Mouse (Mus musculus) forebrain, embryonic 12.5 days (tissue): Measurements from ENCODE around the gene Stard3. TPM values are rescaled to one million over a fixed set of nuclear protein-coding genes. Genes with fewer than 3 reads are reported as not detected.

ENCODE experiments used
- ATAC-seq: fragments of 200-750 bp; cut with Nextera tagmentation; 2 replicates; pipeline ENCODE4 v1.8.0; 2017; ENCODE audit warnings: moderate TSS enrichment; ENCODE audit not compliant: low FRiP score
- H3K27ac ChIP-seq: fragments of 300-500 bp; sonication (generic); 2 replicates; pipeline ENCODE4 v1.5.1; 2016; ENCODE audit warnings: mild to moderate bottlenecking
- H3K27me3 ChIP-seq: fragments of 300-500 bp; sonication (generic); 2 replicates; pipeline ENCODE4 v1.6.1; 2016; ENCODE audit warnings: mild to moderate bottlenecking
- H3K36me3 ChIP-seq: fragments of 300-500 bp; sonication (generic); replicated peaks from 2 replicates; pipeline ENCODE4 v1.6.1; 2016; ENCODE audit warnings: mild to moderate bottlenecking
- H3K4me1 ChIP-seq: fragments of 300-500 bp; sonication (generic); 2 replicates; pipeline ENCODE4 v1.6.1; 2016
- H3K4me2 ChIP-seq: fragments of 300-500 bp; sonication (generic); 2 replicates; pipeline ENCODE4 v1.6.1; 2016; ENCODE audit warnings: mild to moderate bottlenecking, moderate library complexity
- H3K4me3 ChIP-seq: fragments of 300-500 bp; sonication (generic); replicated peaks from 2 replicates; pipeline ENCODE4 v1.5.1; 2016; ENCODE audit warnings: mild to moderate bottlenecking
- H3K9ac ChIP-seq: fragments of 300-500 bp; sonication (generic); 2 replicates; pipeline ENCODE4 v1.6.1; 2016; ENCODE audit warnings: mild to moderate bottlenecking
- H3K9me3 ChIP-seq: fragments of 300-500 bp; sonication (generic); 2 replicates; pipeline ENCODE4 v1.6.1; 2016
- WGBS: fragments of 180-500 bp; shearing (Covaris S2); methylation state at CpG from one replicate; pipeline ENCODE4 v1.1.7; 2016; 5-methylcytosine and 5-hydroxymethylcytosine counted together
- polyA plus RNA-seq: library from polyadenylated mRNA; unstranded; fragments of >200 nt; fragmentation: Nextera tagmentation; extraction: Ambion mirVana; gene quantifications from 2 replicates; pipeline ENCODE4 v1.2.1, GENCODE M21; 2016

Stard3 gene
- polyA plus RNA-seq, 1 experiment from 2014 or later: 42.0 TPM

- no peaks in the 10 kb centered on the region for H3K9me3 ChIP-seq
- ATAC-seq: no peak
- 77% methylated on average over 7 of the region's 7 CpGs for WGBS
- no peak overlapping the region for H3K27ac ChIP-seq
- peaks cover 37% of the 10 kb centered on the region for H3K4me1 ChIP-seq
- peaks cover 47% of the 10 kb centered on the region for H3K27me3 ChIP-seq
- no peaks in the 10 kb centered on the region for H3K36me3 ChIP-seq
- H3K9ac ChIP-seq: no peak overlapping the region
- H3K4me3 ChIP-seq: no peak overlapping the region
- H3K4me2 ChIP-seq: no peak overlapping the region
Measured at GRCm38 (mm10) chr11:98356625-98357394, 1.4 kb upstream of the Stard3 start.

- no peaks in the 10 kb centered on the region for H3K36me3 ChIP-seq
- H3K27ac ChIP-seq: peak overlapping the region; percentile 80; the same call in 1 of the 2 replicates
- H3K9me3 ChIP-seq: no peaks in the 10 kb centered on the region
- 10% methylated on average over 13 of the region's 13 CpGs for WGBS
- H3K27me3 ChIP-seq: peaks cover 39% of the 10 kb centered on the region
- peak overlapping the region; percentile 80 for H3K9ac ChIP-seq
- peak overlapping the region; percentile 82 for H3K4me2 ChIP-seq
- H3K4me3 ChIP-seq: peak overlapping the region; percentile 59
- peaks cover 37% of the 10 kb centered on the region for H3K4me1 ChIP-seq
- ATAC-seq: 0 out of 2 replicates have a peak, but pooled peaks have one; percentile 17
Measured at GRCm38 (mm10) chr11:98357396-98358160, 590 bp upstream of the Stard3 start.

GRCm38 (mm10) chr11:98360866-98361521 is 2.8 kb downstream of the Stard3 start:
- H3K27ac ChIP-seq: 0 out of 2 replicates have a peak overlapping the region, but pooled peaks have one; percentile 32
- ATAC-seq: no peak
- H3K27me3 ChIP-seq: peaks cover 11% of the 10 kb centered on the region; the same call in 1 of the 2 replicates
- 49% methylated on average over 9 of the region's 9 CpGs for WGBS
- H3K9me3 ChIP-seq: no peaks in the 10 kb centered on the region
- H3K4me1 ChIP-seq: peaks cover 37% of the 10 kb centered on the region
- no peak overlapping the region for H3K4me3 ChIP-seq
- H3K9ac ChIP-seq: 0 out of 2 replicates have a peak overlapping the region, but pooled peaks have one; percentile 33
- H3K36me3 ChIP-seq: no peaks in the 10 kb centered on the region
- H3K4me2 ChIP-seq: no peak overlapping the region

GRCm38 (mm10) chr11:98363817-98364216 is 5.6 kb downstream of the Stard3 start:
- Histone ChIP-seq H3K4me1 (peaks cover 29% of the 10 kb centered on the region), H3K4me2 (no peak overlapping the region), H3K4me3 (no peak overlapping the region), H3K9me3 (no peaks in the 10 kb centered on the region), H3K27me3 (no peaks in the 10 kb centered on the region), H3K27ac (no peak overlapping the region), H3K36me3 (0 out of 2 replicates have a peak, but pooled peaks cover 6% of the 10 kb centered on the region), H3K9ac (no peak overlapping the region)
- no peak for ATAC-seq
- WGBS: 83% methylated on average over 5 of the region's 5 CpGs

- Histone ChIP-seq H3K27ac (no peak overlapping the region), H3K4me2 (no peak overlapping the region), H3K36me3 (0 out of 2 replicates have a peak, but pooled peaks cover 6% of the 10 kb centered on the region), H3K27me3 (no peaks in the 10 kb centered on the region), H3K9me3 (no peaks in the 10 kb centered on the region), H3K4me1 (peaks cover 23% of the 10 kb centered on the region), H3K4me3 (no peak overlapping the region), H3K9ac (no peak overlapping the region)
- ATAC-seq: no peak
- 95% methylated on average over 5 of the region's 5 CpGs for WGBS
Measured at GRCm38 (mm10) chr11:98364410-98364809, 6.2 kb downstream of the Stard3 start.

- Histone ChIP-seq H3K9me3 (no peaks in the 10 kb centered on the region), H3K4me2 (no peak overlapping the region), H3K4me3 (no peak overlapping the region), H3K27ac (no peak overlapping the region), H3K36me3 (0 out of 2 replicates have a peak, but pooled peaks cover 6% of the 10 kb centered on the region), H3K27me3 (no peaks in the 10 kb centered on the region), H3K9ac (no peak overlapping the region), H3K4me1 (peaks cover 11% of the 10 kb centered on the region)
- WGBS: 80% methylated on average over 10 of the region's 10 CpGs
- no peak for ATAC-seq
Measured at GRCm38 (mm10) chr11:98366290-98366689, 8.1 kb downstream of the Stard3 start.

- no peaks in the 10 kb centered on the region for H3K27me3 ChIP-seq
- H3K9ac ChIP-seq: no peak overlapping the region
- no peaks in the 10 kb centered on the region for H3K9me3 ChIP-seq
- WGBS: 82% methylated on average over 10 of the region's 10 CpGs
- no peak for ATAC-seq
- H3K36me3 ChIP-seq: 0 out of 2 replicates have a peak, but pooled peaks cover 6% of the 10 kb centered on the region
- H3K27ac ChIP-seq: no peak overlapping the region
- H3K4me3 ChIP-seq: no peak overlapping the region
- H3K4me1 ChIP-seq: peaks cover 18% of the 10 kb centered on the region
- no peak overlapping the region for H3K4me2 ChIP-seq
Measured at GRCm38 (mm10) chr11:98367171-98367862, 9.1 kb downstream of the Stard3 start.

GRCm38 (mm10) chr11:98367863-98368186 is 9.7 kb downstream of the Stard3 start:
- ATAC-seq: no peak
- Histone ChIP-seq H3K4me3 (no peak overlapping the region), H3K4me1 (peaks cover 22% of the 10 kb centered on the region), H3K9ac (no peak overlapping the region), H3K27me3 (no peaks in the 10 kb centered on the region), H3K9me3 (no peaks in the 10 kb centered on the region), H3K27ac (no peak overlapping the region), H3K4me2 (no peak overlapping the region), H3K36me3 (0 out of 2 replicates have a peak, but pooled peaks cover 6% of the 10 kb centered on the region)
- WGBS: 86% methylated on average over 7 of the region's 7 CpGs

GRCm38 (mm10) chr11:98369337-98369736 is 11.2 kb downstream of the Stard3 start:
- Histone ChIP-seq H3K27me3 (no peaks in the 10 kb centered on the region), H3K9ac (no peak overlapping the region), H3K9me3 (no peaks in the 10 kb centered on the region), H3K4me1 (peaks cover 24% of the 10 kb centered on the region), H3K36me3 (peaks cover 8% of the 10 kb centered on the region; the same call in 1 of the 2 replicates), H3K4me3 (no peak overlapping the region), H3K4me2 (no peak overlapping the region), H3K27ac (no peak overlapping the region)
- ATAC-seq: no peak
- WGBS: 85% methylated on average over 6 of the region's 6 CpGs

GRCm38 (mm10) chr11:98370588-98370987 is 12.4 kb downstream of the Stard3 start:
- ATAC-seq: no peak
- WGBS: 80% methylated on average over 2 of the region's 2 CpGs

GRCm38 (mm10) chr11:98371556-98372240 is 13.5 kb downstream of the Stard3 start:
- peak; percentile 74 for ATAC-seq
- Histone ChIP-seq H3K4me2 (peak overlapping the region; percentile 38), H3K36me3 (peaks cover 28% of the 10 kb centered on the region), H3K4me1 (peaks cover 24% of the 10 kb centered on the region), H3K9me3 (no peaks in the 10 kb centered on the region), H3K27ac (peak overlapping the region; percentile 80), H3K9ac (peak overlapping the region; percentile 44), H3K27me3 (no peaks in the 10 kb centered on the region), H3K4me3 (peak overlapping the region; percentile 19; the same call in 1 of the 2 replicates)
- WGBS: 26% methylated on average over 10 of the region's 10 CpGs

More at GRCm38 (mm10) chr11:98370588-98370987, 12.4 kb downstream of the Stard3 start:
- no peak overlapping the region for H3K9ac ChIP-seq
- no peaks in the 10 kb centered on the region for H3K9me3 ChIP-seq
- peak overlapping the region; percentile 80 for H3K27ac ChIP-seq
- no peaks in the 10 kb centered on the region for H3K27me3 ChIP-seq
- H3K4me3 ChIP-seq: no peak overlapping the region
- peaks cover 24% of the 10 kb centered on the region for H3K4me1 ChIP-seq
- H3K36me3 ChIP-seq: peaks cover 21% of the 10 kb centered on the region
- H3K4me2 ChIP-seq: no peak overlapping the region
